Comparison of ENCODE assay signal across 8 mouse cellular contexts in genomic region chr7:130129359-130129960, GRCm38 (mm10).
DNase-seq lines count a peak whose midpoint lies in the region; ATAC-seq and TF ChIP-seq lines count a peak whose summit lies in the region.
"Had no signal": no experiment of that assay in that cellular context is flagged by ENCODE, and none has a peak within 500 bp of the region (broad histone marks: within the 10 kb centered on the region; RNA-seq: fewer than 3 reads in every experiment).

No protein-coding gene starts in this region.

- H3K4me1 ChIP-seq in forebrain, embryonic 13.5 days = peaks cover 6% of the 10 kb centered on the region
- H3K4me1 ChIP-seq in midbrain, embryonic 10.5 days = peaks cover 9% of the 10 kb centered on the region
- no peaks in the 10 kb centered on the region for H3K4me1 ChIP-seq in heart, adult 2 months (ENCODE audit: control insufficient read depth, insufficient read depth, low read length)
- H3K4me1 ChIP-seq: liver, embryonic 15.5 days had no signal

- intact Hi-C loops in heart, adult 2 months (cut with DNase I) = no loop called here

- no peak for TF ChIP-seq EP300 in heart, adult 2 months (IDR thresholded peaks at IDR 0.05; ENCODE audit: insufficient read depth, low read depth, low read length)

- ATAC-seq in forebrain, embryonic 13.5 days = peak; percentile 75

- H3K79me2 ChIP-seq in heart, adult 2 months (replicated peaks; ENCODE audit: control insufficient read depth, insufficient read depth, low read length) = no peaks in the 10 kb centered on the region

- peak overlapping the region; percentile 42 for H3K4me2 ChIP-seq in forebrain, embryonic 13.5 days
- H3K4me2 ChIP-seq: liver, embryonic 15.5 days had no signal

- no peak for TF ChIP-seq POLR2A in heart, adult 2 months (IDR thresholded peaks at IDR 0.05; ENCODE audit: insufficient read depth, low read depth, low read length)

- DNase-seq in NIH3T3 (ENCODE audit: low read depth) = peak; percentile 77
- peak; percentile 20 for DNase-seq in cerebellum, adult 11-12 months
- no peak for DNase-seq in midbrain, embryonic 10.5 days (ENCODE audit: low spot score)
- DNase-seq in heart, adult 2 months = no peak
- DNase-seq in urinary bladder, postnatal 25 days (ENCODE audit: low spot score) = no peak
- no peak for DNase-seq in testis, postnatal 10 days (ENCODE audit: low spot score)

- H3K27me3 ChIP-seq in forebrain, embryonic 13.5 days = no peaks in the 10 kb centered on the region
- no peaks in the 10 kb centered on the region for H3K27me3 ChIP-seq in midbrain, embryonic 10.5 days (ENCODE audit: low read depth, poor library complexity, severe bottlenecking)
- no peaks in the 10 kb centered on the region for H3K27me3 ChIP-seq in heart, adult 2 months (ENCODE audit: control insufficient read depth, insufficient read depth, low read length)
- H3K27me3 ChIP-seq: liver, embryonic 15.5 days had no signal

- peak overlapping the region; percentile 9; the same call in 1 of the 2 replicates for H3K9ac ChIP-seq in forebrain, embryonic 13.5 days
- no peak overlapping the region for H3K9ac ChIP-seq in heart, adult 2 months (ENCODE audit: low read depth, low read length)
- H3K9ac ChIP-seq: liver, embryonic 15.5 days had no signal

- peak overlapping the region; percentile 22 for H3K27ac ChIP-seq in forebrain, embryonic 13.5 days
- H3K27ac ChIP-seq in midbrain, embryonic 10.5 days (replicated peaks) = peak overlapping the region; percentile 24; the same call in 1 of the 2 replicates
- H3K27ac ChIP-seq in heart, adult 2 months = no peak overlapping the region
- H3K27ac ChIP-seq: liver, embryonic 15.5 days had no signal

- WGBS in forebrain, embryonic 13.5 days = 16% methylated on average over 16 of the region's 16 CpGs
- WGBS in midbrain, embryonic 10.5 days = 40% methylated on average over 16 of the region's 16 CpGs
- WGBS in heart, adult 2 months = 51% methylated on average over 16 of the region's 16 CpGs

- no peak for TF ChIP-seq CTCF in heart, adult 2 months (IDR thresholded peaks at IDR 0.05)

- no peak overlapping the region for H3K4me3 ChIP-seq in forebrain, embryonic 13.5 days
- H3K4me3 ChIP-seq in midbrain, embryonic 10.5 days = no peak overlapping the region
- no peak overlapping the region for H3K4me3 ChIP-seq in heart, adult 2 months
- H3K4me3 ChIP-seq: liver, embryonic 15.5 days had no signal

- no peaks in the 10 kb centered on the region for H3K9me3 ChIP-seq in forebrain, embryonic 13.5 days (replicated peaks)
- no peaks in the 10 kb centered on the region for H3K9me3 ChIP-seq in midbrain, embryonic 10.5 days (replicated peaks)
- H3K9me3 ChIP-seq: liver, embryonic 15.5 days had no signal

- no peaks in the 10 kb centered on the region for H3K36me3 ChIP-seq in forebrain, embryonic 13.5 days (ENCODE audit: poor library complexity, severe bottlenecking)
- no peaks in the 10 kb centered on the region for H3K36me3 ChIP-seq in midbrain, embryonic 10.5 days
- H3K36me3 ChIP-seq in heart, adult 2 months (ENCODE audit: control insufficient read depth, insufficient read depth, low read length) = no peaks in the 10 kb centered on the region
- H3K36me3 ChIP-seq: liver, embryonic 15.5 days had no signal

Comparison
In these comparisons a context has a peak if more than half of its experiments do, and no peak if none do; other contexts are left out.
1. DNase-seq: peak in NIH3T3 (single experiment) and cerebellum, adult 11-12 months (single experiment); none in midbrain, embryonic 10.5 days (single experiment), heart, adult 2 months (0 of 2), urinary bladder, postnatal 25 days (single experiment) and testis, postnatal 10 days (single experiment).